Mouse (Mus musculus) ES-E14 (cell line): Measurements from ENCODE around the gene St3gal3. TPM values are rescaled to one million over a fixed set of nuclear protein-coding genes. Genes with fewer than 3 reads are reported as not detected.

Source experiments
- DNase-seq: peaks from one replicate; pipeline ENCODE4 v3.0.0-alpha.2; 2013; ENCODE audit warnings: low read depth, low spot score
- H3K27ac ChIP-seq: 2 replicates; pipeline ENCODE4 v1.5.1; 2012; ENCODE audit warnings: low read depth, mild to moderate bottlenecking, low read length, moderate library complexity, mixed read lengths; ENCODE audit not compliant: poor library complexity, insufficient read depth, severe bottlenecking
- H3K36me3 ChIP-seq: 2 replicates; pipeline ENCODE4 v1.6.1; 2012; ENCODE audit warnings: mild to moderate bottlenecking, low read length, moderate library complexity, mixed read lengths; ENCODE audit not compliant: control insufficient read depth, poor library complexity, insufficient read depth, severe bottlenecking
- H3K4me1 ChIP-seq, 2 experiments: fragments of 150-350 bp in 1 of 2; sonication (generic) in 1 of 2; 2 replicates each; pipeline ENCODE4 v1.6.1; 2012; ENCODE audit warnings: low read length in 2 of 2, mild to moderate bottlenecking in 1 of 2, mixed read lengths in 1 of 2; ENCODE audit not compliant: control insufficient read depth in 2 of 2, insufficient read depth in 2 of 2, poor library complexity in 1 of 2
- H3K4me3 ChIP-seq, 2 experiments: fragments of 150-350 bp in 1 of 2; sonication (generic) in 1 of 2; 2 replicates each; pipeline ENCODE4 v1.5.1; 2012; ENCODE audit warnings: low read length in 2 of 2, low read depth in 1 of 2, mild to moderate bottlenecking in 1 of 2, mixed read lengths in 1 of 2; ENCODE audit not compliant: insufficient read depth in 1 of 2, poor library complexity in 1 of 2, severe bottlenecking in 1 of 2
- H3K9ac ChIP-seq: 2 replicates; pipeline ENCODE4 v1.6.1; 2012; ENCODE audit warnings: low read depth, mild to moderate bottlenecking, low read length, mixed read lengths; ENCODE audit not compliant: poor library complexity, insufficient read depth, severe bottlenecking
- H3K9me3 ChIP-seq: fragments of 150-350 bp; sonication (generic); 2 replicates; pipeline ENCODE4 v1.6.1; 2012; ENCODE audit warnings: low read depth, mild to moderate bottlenecking, low read length; ENCODE audit not compliant: control insufficient read depth, insufficient read depth
- CHD2 ChIP-seq: IDR thresholded peaks from 2 replicates; pipeline ENCODE4 v1.6.1; 2014; ENCODE audit warnings: mild to moderate bottlenecking, low read depth, low read length, inconsistent platforms
- HCFC1 ChIP-seq: IDR thresholded peaks from 2 replicates; pipeline ENCODE4 v1.6.1; 2012; ENCODE audit warnings: low read length, inconsistent platforms, borderline replicate concordance; ENCODE audit not compliant: insufficient read depth
- MAFK ChIP-seq: IDR thresholded peaks from 2 replicates; pipeline ENCODE4 v1.6.1; 2014; ENCODE audit warnings: mild to moderate bottlenecking, low read depth, low read length, inconsistent platforms; ENCODE audit not compliant: insufficient read depth
- ZC3H11A ChIP-seq: IDR thresholded peaks from 2 replicates; pipeline ENCODE4 v1.6.1; 2012; ENCODE audit warnings: low read depth, mild to moderate bottlenecking, inconsistent platforms, low read length, borderline replicate concordance
- ZNF384 ChIP-seq: IDR thresholded peaks from 2 replicates; pipeline ENCODE4 v1.6.1; 2012; ENCODE audit warnings: low read depth, low read length, inconsistent platforms
- in situ Hi-C, 2 experiments: fragments of 600-800 bp; cut with MboI; formaldehyde crosslinking; loops; one replicate each; pipeline ENCODE4 v1.15.1; 2025; ENCODE audit warnings: low sequenced_read_pairs in 2 of 2, inconsistent platforms in 1 of 2; ENCODE audit not compliant: unreplicated experiment in 2 of 2
- total RNA-seq: library from RNA; depleted of rRNA; stranded (reverse); fragments of 300-350 nt; gene quantifications from 2 replicates; pipeline ENCODE4 v1.2.3, GENCODE M21; 2012

Gene St3gal3
- total RNA-seq, 1 experiment, result 10.9 TPM

DNA sequence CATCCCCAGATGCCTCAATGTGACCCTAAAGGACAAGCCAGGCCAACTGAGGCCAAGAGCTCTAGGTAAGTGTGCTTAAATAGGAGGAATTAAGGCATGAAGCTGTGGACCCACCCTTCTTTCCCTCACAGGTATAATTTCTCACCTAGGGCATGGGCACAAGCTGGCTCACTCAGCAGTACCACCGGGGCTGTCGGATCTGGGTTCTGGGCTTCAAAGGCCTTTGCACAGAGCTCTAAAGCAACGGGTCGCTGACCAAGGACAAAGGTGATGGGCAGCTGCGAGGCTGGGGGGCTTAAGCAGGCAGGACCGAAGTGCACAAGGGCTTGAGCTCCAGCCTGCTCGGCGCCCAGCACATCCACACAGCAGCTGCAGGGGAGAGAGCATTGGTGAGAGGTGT lies 244.0 kb downstream of the St3gal3 start:
- H3K4me3 ChIP-seq, result no peak overlapping the region; a peak in 1 of 4 replicates
- no peak for TF ChIP-seq ZC3H11A
- DNase-seq, result no peak
- H3K4me1 ChIP-seq, result peaks cover 3 to 7% of the 10 kb centered on the region in 2 experiments; a peak in 2 of 4 replicates
- no peak overlapping the region for H3K27ac ChIP-seq
- in situ Hi-C loops, result no loop called here
- H3K9me3 ChIP-seq, result no peaks in the 10 kb centered on the region
- peak overlapping the region; percentile 86; the same call in 1 of the 2 replicates for H3K9ac ChIP-seq
- peaks cover 26% of the 10 kb centered on the region for H3K36me3 ChIP-seq

DNA sequence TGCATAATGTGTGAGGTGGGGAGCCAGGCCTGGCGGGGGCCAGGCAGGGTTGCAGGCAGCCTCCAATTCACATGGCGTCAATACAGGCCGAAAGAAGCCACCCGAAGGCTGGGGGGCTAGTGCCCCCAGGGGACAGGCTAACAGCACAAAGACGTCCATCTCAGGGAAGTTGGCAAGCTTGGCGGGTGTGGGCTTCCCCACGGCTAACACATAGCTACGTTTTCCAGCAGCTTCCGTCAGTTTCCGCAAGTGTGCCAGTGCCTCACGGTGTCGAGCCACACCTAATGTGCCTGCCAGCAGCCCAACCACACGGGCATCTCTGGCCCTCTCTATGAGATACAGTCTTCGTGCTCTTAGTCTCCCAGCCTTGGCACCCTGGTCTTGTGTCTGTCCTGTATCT lies 244.7 kb downstream of the St3gal3 start:
- Histone ChIP-seq H3K9me3 (no peaks in the 10 kb centered on the region), H3K9ac (no peak overlapping the region), H3K27ac (no peak overlapping the region), H3K36me3 (peaks cover 31% of the 10 kb centered on the region), H3K4me3 (no peak overlapping the region), H3K4me1 (peaks cover 3 to 7% of the 10 kb centered on the region in 2 experiments; a peak in 2 of 4 replicates)
- in situ Hi-C loops, result no loop called here
- no peak for DNase-seq
- no peak for TF ChIP-seq HCFC1
- no peak for TF ChIP-seq MAFK
- TF ChIP-seq CHD2, result no peak
- no peak for TF ChIP-seq ZNF384
- TF ChIP-seq ZC3H11A, result no peak

DNA sequence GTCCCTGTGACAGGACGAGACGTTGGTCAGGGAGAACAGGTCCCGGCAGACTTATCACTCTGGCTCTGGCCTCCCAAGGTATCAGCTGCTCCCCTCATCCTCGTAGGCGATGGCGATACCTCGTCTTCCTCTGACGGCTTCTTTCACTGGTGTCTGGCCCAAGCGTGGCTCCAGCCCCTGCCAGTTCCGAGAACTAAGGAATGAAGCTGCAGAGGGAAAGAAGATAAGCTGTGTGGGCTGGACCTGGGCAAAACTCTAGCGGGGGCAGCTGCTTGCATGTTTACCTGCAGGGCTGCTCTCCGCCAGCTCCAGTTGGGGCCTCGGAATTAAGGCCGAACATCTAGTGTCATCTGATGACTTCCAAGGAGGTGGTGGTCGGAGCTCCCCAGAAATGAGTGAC lies 245.2 kb downstream of the St3gal3 start:
- Histone ChIP-seq H3K4me1 (peaks cover 3 to 7% of the 10 kb centered on the region in 2 experiments; a peak in 2 of 4 replicates), H3K36me3 (peaks cover 32% of the 10 kb centered on the region), H3K9me3 (no peaks in the 10 kb centered on the region), H3K9ac (no peak overlapping the region), H3K4me3 (no peak overlapping the region), H3K27ac (no peak overlapping the region)
- no peak for DNase-seq
- in situ Hi-C loops, result no loop called here
- no peak for TF ChIP-seq MAFK
- TF ChIP-seq ZNF384, result no peak
- no peak for TF ChIP-seq ZC3H11A
- TF ChIP-seq CHD2, result no peak
- no peak for TF ChIP-seq HCFC1

- no peak overlapping the region for H3K27ac ChIP-seq
Observed at GRCm38 (mm10) chr4:117887920-117888319, 246.8 kb downstream of the St3gal3 start.

GRCm38 (mm10) chr4:117887133-117887532 lies 247.6 kb downstream of the St3gal3 start, which contains the start of gene Atp6v0b:
Atp6v0b (minus strand) TSS chr4:117887333.
- peak; percentile 84 for DNase-seq
- H3K36me3 ChIP-seq, result peaks cover 32% of the 10 kb centered on the region
- H3K4me1 ChIP-seq, result peaks cover 2 to 12% of the 10 kb centered on the region in 2 experiments; a peak in 2 of 4 replicates
- H3K9ac ChIP-seq, result peak within 1 kb of the TSS; percentile 83
- H3K27ac ChIP-seq, result no peak within 1 kb of the TSS
- in situ Hi-C loops, result no loop called here
- TF ChIP-seq HCFC1 (peak; percentile 95), ZC3H11A (no peak)
- peak within 1 kb of the TSS; percentile 79 to 80 for H3K4me3 ChIP-seq
- no peaks in the 10 kb centered on the region for H3K9me3 ChIP-seq

More at GRCm38 (mm10) chr4:117887920-117888319, 246.8 kb downstream of the St3gal3 start:
- Histone ChIP-seq H3K4me3 (peak overlapping the region in 1 of 2 experiments; percentile 79; a peak in 1 of 4 replicates), H3K4me1 (peaks cover 3 to 7% of the 10 kb centered on the region in 2 experiments; a peak in 2 of 4 replicates), H3K36me3 (peaks cover 32% of the 10 kb centered on the region), H3K9me3 (no peaks in the 10 kb centered on the region), H3K9ac (no peak overlapping the region)
- DNase-seq, result no peak
- TF ChIP-seq ZNF384 (no peak), MAFK (no peak), HCFC1 (no peak), ZC3H11A (no peak), CHD2 (no peak)
- in situ Hi-C loops, result no loop called here
